Mouse (Mus musculus) limb, embryonic 14.5 days (tissue): ENCODE measurements around the gene Cstb. TPM values are rescaled to one million over a fixed set of nuclear protein-coding genes. Genes with fewer than 3 reads are reported as not detected.

Source experiments
- ATAC-seq: fragments of 200-750 bp; cut with Nextera tagmentation; 2 replicates; pipeline ENCODE4 v1.8.0; 2017; ENCODE audit warnings: low read depth, moderate number of reproducible peaks, moderate TSS enrichment; ENCODE audit not compliant: low FRiP score
- DNase-seq: peaks from one replicate; pipeline ENCODE4 v3.0.0-alpha.2; 2015; ENCODE audit warnings: low spot score
- H3K27ac ChIP-seq: fragments of 300-500 bp; sonication (generic); replicated peaks from 2 replicates; pipeline ENCODE4 v1.5.1; 2014; ENCODE audit warnings: low read depth, mild to moderate bottlenecking, low read length, moderate library complexity, mixed read lengths
- H3K27me3 ChIP-seq: fragments of 300-500 bp; sonication (generic); 2 replicates; pipeline ENCODE4 v1.6.1; 2014; ENCODE audit warnings: low read length, mixed read lengths; ENCODE audit not compliant: control insufficient read depth, insufficient read depth
- H3K36me3 ChIP-seq: fragments of 300-500 bp; sonication (generic); 2 replicates; pipeline ENCODE4 v1.6.1; 2014; ENCODE audit warnings: mild to moderate bottlenecking, low read length, moderate library complexity, mixed read lengths; ENCODE audit not compliant: control insufficient read depth, insufficient read depth
- H3K4me1 ChIP-seq: fragments of 300-500 bp; sonication (generic); 2 replicates; pipeline ENCODE4 v1.6.1; 2014; ENCODE audit warnings: antibody characterized with exemption, low read length, mixed read lengths; ENCODE audit not compliant: control insufficient read depth, insufficient read depth
- H3K4me2 ChIP-seq: fragments of 300-500 bp; sonication (generic); replicated peaks from 2 replicates; pipeline ENCODE4 v1.6.1; 2014; ENCODE audit warnings: low read depth, mild to moderate bottlenecking, low read length, moderate library complexity; ENCODE audit not compliant: severe bottlenecking
- H3K4me3 ChIP-seq: fragments of 300-500 bp; sonication (generic); replicated peaks from 2 replicates; pipeline ENCODE4 v1.5.1; 2014; ENCODE audit warnings: low read length
- H3K9ac ChIP-seq: fragments of 300-500 bp; sonication (generic); 2 replicates; pipeline ENCODE4 v1.6.1; 2014; ENCODE audit warnings: mild to moderate bottlenecking, low read depth, low read length, moderate library complexity; ENCODE audit not compliant: severe bottlenecking
- H3K9me3 ChIP-seq: fragments of 300-500 bp; sonication (generic); 2 replicates; pipeline ENCODE4 v1.6.1; 2016; ENCODE audit warnings: low read length; ENCODE audit not compliant: control insufficient read depth
- POLR2A ChIP-seq: fragments of 200-500 bp; IDR thresholded peaks from 2 replicates; pipeline ENCODE4 v1.8.0; 2012; ENCODE audit warnings: inconsistent platforms, mild to moderate bottlenecking, moderate library complexity, borderline replicate concordance; ENCODE audit not compliant: insufficient read depth, insufficient read length; ENCODE audit errors: extremely low read depth
- WGBS: fragments of 180-500 bp; shearing (Covaris S2); extraction: QIAGEN DNeasy Blood & Tissue Kit; methylation state at CpG from one replicate; pipeline ENCODE4 v1.1.7; 2014; 5-methylcytosine and 5-hydroxymethylcytosine counted together
- microRNA-seq: library from miRNA; unstranded; fragments of <30 nt; microRNA quantifications from one replicate; pipeline ENCODE4, GENCODE M21; 2016
- polyA plus RNA-seq, 2 experiments: library from polyadenylated mRNA; depleted of rRNA in 1 of 2; stranded (reverse) in 1 of 2; unstranded in 1 of 2; fragments of >200 nt; fragmentation: Nextera tagmentation in 1 of 2; extraction: Ambion mirVana in 1 of 2; gene quantifications; 2 replicates each; pipeline versions ENCODE4 v1.2.1 to v1.2.3; 2012 to 2014

Gene Cstb
- polyA plus RNA-seq, 2 experiments, result 157 to 338 TPM

DNA sequence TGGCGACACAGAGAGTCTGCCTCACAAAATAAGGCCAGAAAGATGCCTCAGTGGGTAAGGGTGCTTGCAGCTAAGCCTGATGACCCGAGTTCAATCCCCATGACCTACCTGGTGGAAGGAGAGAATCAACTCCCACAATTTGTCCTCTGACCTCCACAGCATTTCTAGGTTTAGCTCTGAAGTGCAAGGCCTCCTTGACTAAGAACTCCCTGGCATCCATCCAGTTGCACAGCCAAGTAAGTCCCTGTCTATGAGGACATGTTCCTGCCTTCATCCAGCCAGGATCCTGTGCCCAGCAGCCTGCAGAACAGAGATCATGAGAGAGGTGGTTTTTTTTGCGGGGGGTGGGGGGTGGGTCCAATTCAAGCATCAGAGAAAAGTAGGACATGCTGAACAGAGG is 46.6 kb downstream of the Cstb start:
- Histone ChIP-seq H3K36me3 (no peaks in the 10 kb centered on the region), H3K27me3 (no peaks in the 10 kb centered on the region), H3K4me2 (no peak overlapping the region), H3K27ac (no peak overlapping the region), H3K4me3 (no peak overlapping the region), H3K9me3 (no peaks in the 10 kb centered on the region), H3K4me1 (0 out of 2 replicates have a peak, but pooled peaks cover 2% of the 10 kb centered on the region), H3K9ac (no peak overlapping the region)
- no peak for TF ChIP-seq POLR2A
- DNase-seq, result no peak
- 76% methylated on average over 3 of the region's 3 CpGs for WGBS
- no peak for ATAC-seq

DNA sequence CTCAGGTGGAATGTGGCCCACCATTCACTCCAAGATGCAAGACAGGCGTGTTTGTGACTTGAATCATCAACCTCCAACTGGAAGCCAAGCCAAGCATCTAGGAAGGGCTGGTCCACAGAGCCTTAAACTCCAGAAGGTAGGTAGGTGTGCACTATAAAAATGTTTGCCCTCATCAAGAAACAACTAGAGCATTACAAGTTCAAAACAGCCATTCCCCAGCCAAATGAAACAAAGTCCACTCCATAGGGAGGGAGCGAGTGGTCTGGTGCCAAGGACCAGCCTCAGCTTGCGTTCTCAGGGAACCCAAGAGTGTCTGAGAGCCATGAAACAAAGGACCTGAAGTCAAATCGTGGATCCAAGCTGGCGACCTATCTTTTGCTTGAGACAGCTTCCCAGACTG is 48.0 kb downstream of the Cstb start:
- DNase-seq, result no peak

DNA sequence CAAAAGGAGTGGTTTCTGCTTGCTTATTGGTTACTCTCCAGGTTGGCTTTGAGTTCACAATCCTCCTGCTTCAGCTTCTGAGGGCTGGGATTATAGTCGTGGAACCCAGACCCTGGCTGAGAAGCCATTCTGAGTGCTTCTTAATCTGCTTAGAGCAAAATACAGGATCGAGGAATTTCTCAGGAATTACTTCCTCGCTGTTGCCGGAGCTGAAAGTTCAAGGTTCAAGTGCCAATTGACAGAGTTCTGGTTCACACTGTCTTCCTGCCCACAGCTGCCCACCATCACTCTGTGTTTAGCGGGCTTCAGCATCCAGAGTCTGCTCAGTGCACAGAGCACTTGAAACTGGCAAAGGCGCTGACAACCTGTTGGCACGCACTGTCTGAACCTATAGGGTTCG is 49.3 kb downstream of the Cstb start:
- Histone ChIP-seq H3K9ac (no peak overlapping the region), H3K27me3 (no peaks in the 10 kb centered on the region), H3K4me1 (no peaks in the 10 kb centered on the region), H3K9me3 (no peaks in the 10 kb centered on the region), H3K4me2 (no peak overlapping the region), H3K4me3 (no peak overlapping the region), H3K27ac (no peak overlapping the region), H3K36me3 (no peaks in the 10 kb centered on the region)
- DNase-seq, result no peak
- no peak for TF ChIP-seq POLR2A
- no peak for ATAC-seq
- 74% methylated on average over 8 of the region's 8 CpGs for WGBS

More for the DNA sequence above, 48.0 kb downstream of the Cstb start:
- no peaks in the 10 kb centered on the region for H3K9me3 ChIP-seq
- no peaks in the 10 kb centered on the region for H3K4me1 ChIP-seq
- H3K36me3 ChIP-seq, result no peaks in the 10 kb centered on the region
- no peak overlapping the region for H3K4me3 ChIP-seq
- no peak overlapping the region for H3K9ac ChIP-seq
- H3K27me3 ChIP-seq, result no peaks in the 10 kb centered on the region
- ATAC-seq, result no peak
- no peak overlapping the region for H3K4me2 ChIP-seq
- no peak overlapping the region for H3K27ac ChIP-seq
- 66% methylated on average over 5 of the region's 5 CpGs for whole genome bisulfite sequencing
- no peak for TF ChIP-seq POLR2A

DNA sequence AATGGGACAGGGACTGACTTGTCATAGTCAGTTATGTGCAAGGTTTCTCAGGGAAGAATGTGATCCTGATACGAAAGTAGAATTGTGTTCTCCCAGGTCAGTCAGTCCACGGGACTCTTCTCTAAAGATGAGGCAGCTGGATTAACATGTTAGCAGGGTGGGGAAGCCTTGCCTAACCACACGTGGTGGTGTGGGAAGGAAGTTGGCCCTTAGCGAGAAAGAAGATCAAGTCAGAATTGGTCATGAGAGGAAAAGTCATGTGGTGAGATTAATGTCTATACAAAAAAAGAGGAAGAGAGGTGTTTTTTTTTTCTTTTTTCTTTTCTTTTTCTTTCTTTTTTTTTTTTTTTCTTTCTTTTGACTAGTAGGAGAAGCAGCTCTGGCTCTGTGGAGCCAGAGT is 51.4 kb downstream of the Cstb start:
- H3K4me3 ChIP-seq, result no peak overlapping the region
- H3K9me3 ChIP-seq, result no peaks in the 10 kb centered on the region
- no peak overlapping the region for H3K4me2 ChIP-seq
- 0 out of 2 replicates have a peak, but pooled peaks cover 4% of the 10 kb centered on the region for H3K4me1 ChIP-seq
- no peaks in the 10 kb centered on the region for H3K36me3 ChIP-seq
- H3K27me3 ChIP-seq, result no peaks in the 10 kb centered on the region
- H3K9ac ChIP-seq, result no peak overlapping the region
- no peak for ATAC-seq
- DNase-seq, result no peak
- WGBS, result 72% methylated on average over 4 of the region's 4 CpGs
- H3K27ac ChIP-seq, result no peak overlapping the region
- TF ChIP-seq POLR2A, result no peak

Small RNAs within 50 kb of the gene (microRNA-seq; reads per million reads assigned to microRNA genes)
- not detected for gene Mir6410
- not detected for gene Mir6907
- gene Mir6908, result not detected

Other genes with a start within 250 kb of the Cstb start
- 15.8 and 16.1 TPM in 2 replicates for gene Pwp2, start 240.5 kb upstream of the Cstb start, polyA plus RNA-seq (2012; rRNA removed)
- gene Pwp2, start 240.5 kb upstream of the Cstb start, polyA plus RNA-seq (2014; fragmentation: Nextera tagmentation; extraction: Ambion mirVana), result 16.9 and 17.4 TPM in 2 replicates
- gene Trappc10, start 181.0 kb upstream of the Cstb start, polyA plus RNA-seq (2012; rRNA removed), result 32.4 and 38.8 TPM in 2 replicates
- gene Trappc10, start 181.0 kb upstream of the Cstb start, polyA plus RNA-seq (2014; fragmentation: Nextera tagmentation; extraction: Ambion mirVana), result 18.8 and 19.0 TPM in 2 replicates
- gene Agpat3, start 73.2 kb upstream of the Cstb start, polyA plus RNA-seq (2012; rRNA removed), result 83.0 and 109 TPM in 2 replicates
- 89.7 and 111 TPM in 2 replicates for gene Agpat3, start 73.2 kb upstream of the Cstb start, polyA plus RNA-seq (2014; fragmentation: Nextera tagmentation; extraction: Ambion mirVana)
- gene Rrp1, start 12.6 kb upstream of the Cstb start, polyA plus RNA-seq (2012; rRNA removed), result 159 and 279 TPM in 2 replicates
- 224 and 245 TPM in 2 replicates for gene Rrp1, start 12.6 kb upstream of the Cstb start, polyA plus RNA-seq (2014; fragmentation: Nextera tagmentation; extraction: Ambion mirVana)
- 9.8 and 11.2 TPM in 2 replicates for gene Pdxk, start 39.3 kb downstream of the Cstb start, polyA plus RNA-seq (2012; rRNA removed)
- 8.8 and 8.9 TPM in 2 replicates for gene Pdxk, start 39.3 kb downstream of the Cstb start, polyA plus RNA-seq (2014; fragmentation: Nextera tagmentation; extraction: Ambion mirVana)
- gene Olfr1358, start 91.8 kb downstream of the Cstb start, polyA plus RNA-seq (2012; rRNA removed), result not detected in 2 replicates
- gene Olfr1358, start 91.8 kb downstream of the Cstb start, polyA plus RNA-seq (2014; fragmentation: Nextera tagmentation; extraction: Ambion mirVana), result not detected in 2 replicates
- 52.5 and 64.0 TPM in 2 replicates for gene Ilvbl, start 148.7 kb downstream of the Cstb start, polyA plus RNA-seq (2012; rRNA removed)
- 45.8 and 49.4 TPM in 2 replicates for gene Ilvbl, start 148.7 kb downstream of the Cstb start, polyA plus RNA-seq (2014; fragmentation: Nextera tagmentation; extraction: Ambion mirVana)
- 49.2 and 60.9 TPM in 2 replicates for gene Syde1, start 166.3 kb downstream of the Cstb start, polyA plus RNA-seq (2012; rRNA removed)
- gene Syde1, start 166.3 kb downstream of the Cstb start, polyA plus RNA-seq (2014; fragmentation: Nextera tagmentation; extraction: Ambion mirVana), result 24.4 and 29.0 TPM in 2 replicates
- gene Olfr1357, start 192.4 kb downstream of the Cstb start, polyA plus RNA-seq (2012; rRNA removed), result not detected in 2 replicates
- gene Olfr1357, start 192.4 kb downstream of the Cstb start, polyA plus RNA-seq (2014; fragmentation: Nextera tagmentation; extraction: Ambion mirVana), result not detected in 2 replicates